Mouse (Mus musculus): Measurements from ENCODE around the gene Grik4.

DNA sequence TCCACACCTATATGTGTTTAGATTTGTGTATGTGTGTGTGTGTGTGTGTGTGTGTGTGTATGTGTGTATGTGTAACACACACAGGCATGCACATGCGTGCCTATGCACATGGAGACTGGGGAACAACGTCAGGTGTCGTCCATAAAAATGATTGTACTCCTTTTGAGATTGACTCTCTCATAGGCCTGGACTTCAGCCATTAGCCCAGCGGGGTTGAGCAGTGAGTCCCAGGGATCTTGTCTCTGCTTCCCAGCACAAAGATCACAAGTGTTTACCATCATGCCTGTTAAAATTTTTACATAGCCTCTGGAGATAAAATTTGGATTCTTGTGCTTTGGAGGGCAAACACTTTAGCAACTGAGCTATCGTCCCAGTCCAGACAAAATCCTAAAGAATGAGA, 157.4 kb downstream of the Grik4 start:
- TF ChIP-seq GATA1 (IDR thresholded peaks at IDR 0.05; ENCODE audit: borderline replicate concordance, low read length) (no peak), FLI1 (IDR thresholded peaks at IDR 0.05; ENCODE audit: low read length) (no peak)
